Mouse (Mus musculus) adrenal gland, adult 10 weeks (tissue): ENCODE results near the gene Ston1. TPM values are rescaled to one million over a fixed set of nuclear protein-coding genes. Genes with fewer than 3 reads are reported as not detected.

Experiments used
- polyA plus RNA-seq: library from polyadenylated mRNA; stranded (reverse); fragments of 350-450 nt; fragmentation: Illumina TruSeq; extraction: RNeasy Lipid Tissue Mini Kit (QIAGEN cat#74804); gene quantifications from one replicate; pipeline ENCODE4 v1.2.3, GENCODE M21; 2014; ENCODE audit warnings: low read depth, low replicate concordance

The Ston1 gene
- polyA plus RNA-seq = 9.0 TPM

GRCm38 (mm10) chr17:88597222-88598055 lies at the start of gene Ston1:
Ston1 (plus strand) TSS chr17:88597684.

DNA sequence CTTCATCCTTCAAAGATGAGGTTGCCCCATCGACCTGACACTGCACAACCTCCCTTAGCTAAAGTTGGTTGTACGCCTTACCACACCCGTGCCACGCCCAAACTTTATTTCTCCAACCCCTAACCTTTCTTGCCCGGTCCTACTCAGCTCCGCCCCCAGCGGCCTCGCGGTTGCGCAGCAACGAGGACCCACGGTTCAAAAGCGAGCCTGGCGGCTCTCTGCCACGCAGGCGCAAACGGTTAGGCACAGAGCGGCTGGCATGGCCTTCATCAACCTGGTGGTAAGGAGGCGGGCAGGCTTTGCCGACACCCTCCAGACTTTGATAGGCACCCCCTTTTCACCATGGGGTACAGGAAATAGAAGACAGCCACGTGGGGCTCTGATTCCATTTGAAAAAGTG lies 71.0 kb downstream of the Ston1 start, which contains the start of gene Gtf2a1l:
TSS of gene Gtf2a1l (plus strand) at position 209 of the 400 bp plus-strand sequence.

Other genes starting within 250 kb of the Ston1 start
- gene Foxn2, start 157.0 kb upstream of the Ston1 start, polyA plus RNA-seq = 28.8 TPM
- 49.9 TPM for gene Ppp1r21, start 67.6 kb upstream of the Ston1 start, polyA plus RNA-seq
- gene Gtf2a1l, start 71.0 kb downstream of the Ston1 start, polyA plus RNA-seq = not detected
- 0.99 TPM for gene Lhcgr, start 194.3 kb downstream of the Ston1 start, polyA plus RNA-seq